Mouse (Mus musculus) embryo, embryonic 11.5 days (tissue): ENCODE data around the gene Slc22a7.

Source experiments
- DNase-seq: peaks from one replicate; pipeline ENCODE4 v3.0.0-alpha.2; 2012; ENCODE audit warnings: low read depth, low spot score

Slc22a7 gene

DNA sequence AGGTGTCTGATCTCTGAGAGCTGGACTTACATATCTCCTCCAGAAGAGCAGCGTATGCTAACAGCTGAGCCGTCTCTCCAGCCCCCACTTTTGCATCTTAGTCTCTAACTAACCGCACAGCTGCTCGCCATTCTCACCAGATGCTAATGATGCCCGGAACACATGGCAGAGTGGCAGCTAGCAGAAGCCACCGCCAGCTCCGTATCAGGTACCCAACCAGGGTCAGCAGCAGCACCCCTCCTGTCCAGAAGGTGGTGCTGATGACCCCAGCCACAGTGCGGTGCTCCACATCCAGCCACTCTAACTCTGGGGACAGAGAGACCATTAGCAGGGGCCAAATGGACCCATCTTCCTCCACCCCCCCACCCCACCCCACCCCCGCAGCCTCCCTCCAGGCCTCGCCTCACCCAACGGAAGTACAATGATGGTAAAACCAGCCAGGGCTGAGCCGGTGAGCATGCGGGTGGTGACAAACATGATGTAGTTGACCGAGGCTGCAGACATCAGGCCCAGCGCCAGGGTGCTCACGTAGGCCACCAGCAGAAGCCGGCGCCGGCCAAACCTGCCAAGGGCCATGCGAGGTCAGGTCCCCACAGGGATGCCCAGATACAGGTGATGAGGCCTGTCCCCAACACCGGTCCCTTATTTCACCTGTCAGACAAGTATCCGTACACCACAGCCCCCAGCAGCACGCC is 1.4 kb downstream of the Slc22a7 start:
- no peak for DNase-seq

DNA sequence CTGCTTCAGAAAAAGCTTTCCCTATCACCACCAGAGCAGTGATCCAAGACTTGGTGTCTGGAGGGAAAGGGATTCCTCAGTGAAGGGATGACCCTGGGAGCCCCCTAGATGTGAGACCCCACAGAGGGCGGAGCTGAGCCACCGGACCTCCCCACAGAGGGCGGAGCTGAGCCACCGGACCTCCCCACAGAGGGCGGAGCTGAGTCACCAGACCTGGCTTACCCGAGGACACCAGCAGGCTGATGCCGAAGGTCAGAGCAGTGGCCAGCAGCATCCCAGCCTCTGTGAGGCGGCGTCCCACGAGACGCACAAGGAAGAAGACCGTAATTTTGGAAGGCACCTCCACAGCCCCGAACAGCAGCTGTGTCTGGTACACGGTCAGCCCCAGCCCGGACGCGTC is 4.6 kb downstream of the Slc22a7 start:
- no peak for DNase-seq

DNA sequence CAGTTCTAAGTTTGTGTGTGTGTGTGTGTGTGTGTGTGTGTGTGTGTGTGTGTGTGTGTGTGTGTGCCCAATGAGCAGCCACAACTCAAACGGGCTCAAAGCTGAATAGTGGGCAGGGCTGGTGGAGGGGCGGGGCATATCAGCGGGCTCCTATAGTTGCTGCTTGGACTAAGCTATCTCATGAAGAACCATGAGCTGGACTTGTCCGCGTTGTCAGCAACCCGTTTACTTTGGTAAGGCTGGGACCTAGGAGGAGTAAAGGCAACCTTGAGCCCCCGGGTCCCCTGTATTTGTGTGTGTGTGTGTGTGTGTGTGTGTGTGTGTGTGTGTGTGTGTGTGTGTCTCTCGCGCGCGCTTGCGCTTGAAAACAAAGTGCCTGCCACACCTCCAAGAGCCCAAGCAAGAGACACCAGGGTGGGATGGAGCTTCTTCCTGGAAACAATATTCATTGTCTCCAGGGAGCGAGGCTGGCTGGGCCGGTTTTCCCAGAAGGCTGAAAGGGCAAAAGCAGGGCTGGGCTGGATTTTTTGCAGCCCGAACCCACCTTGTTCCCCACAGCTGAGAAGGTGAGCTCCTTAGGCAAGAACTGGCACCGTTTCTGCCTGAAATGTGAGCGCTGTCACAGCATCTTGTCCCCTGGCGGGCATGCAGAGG is 9.4 kb downstream of the Slc22a7 start, which contains the start of gene Crip3:
Crip3 (plus strand) TSS at position 166 of the 654 bp plus-strand sequence.
- no peak for DNase-seq

DNA sequence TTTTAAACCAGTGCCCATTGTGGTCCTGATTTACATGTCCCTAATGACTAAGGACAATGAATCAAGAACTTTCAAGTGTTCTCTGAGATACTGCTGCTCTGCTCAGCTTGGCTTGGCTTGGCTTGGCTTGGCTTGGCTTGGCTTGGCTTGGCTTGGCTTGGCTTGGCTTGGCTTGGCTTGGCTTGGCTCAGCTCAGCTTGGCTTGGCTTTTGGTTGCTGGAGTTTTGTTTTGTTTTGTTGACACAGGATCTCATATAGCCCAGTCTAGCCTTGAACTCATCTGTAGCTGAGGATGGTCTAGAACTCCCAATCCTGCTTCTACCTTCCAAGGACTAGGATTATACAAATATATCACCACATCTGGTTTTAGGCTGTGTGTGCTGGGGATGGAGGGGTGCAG is 11.8 kb downstream of the Slc22a7 start:
- no peak for DNase-seq

DNA sequence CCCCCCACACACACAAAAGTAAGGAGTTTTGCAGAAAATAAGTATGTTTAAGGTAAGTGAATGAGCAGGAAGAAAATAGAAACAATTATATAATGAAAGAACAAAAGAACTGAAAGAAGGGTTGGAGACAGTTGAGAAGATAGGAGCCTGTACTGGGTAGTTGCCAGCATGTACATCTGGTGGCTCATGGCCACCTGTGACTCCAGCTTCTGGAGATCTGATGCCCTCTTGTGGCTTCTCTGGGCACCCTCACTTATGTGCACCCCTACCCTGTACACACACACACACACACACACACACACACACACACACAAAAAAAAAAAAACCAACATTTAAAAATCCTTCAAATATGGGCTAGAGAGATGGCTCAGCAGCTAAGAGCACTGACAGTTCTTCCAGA is 18.5 kb downstream of the Slc22a7 start:
- no peak for DNase-seq

DNA sequence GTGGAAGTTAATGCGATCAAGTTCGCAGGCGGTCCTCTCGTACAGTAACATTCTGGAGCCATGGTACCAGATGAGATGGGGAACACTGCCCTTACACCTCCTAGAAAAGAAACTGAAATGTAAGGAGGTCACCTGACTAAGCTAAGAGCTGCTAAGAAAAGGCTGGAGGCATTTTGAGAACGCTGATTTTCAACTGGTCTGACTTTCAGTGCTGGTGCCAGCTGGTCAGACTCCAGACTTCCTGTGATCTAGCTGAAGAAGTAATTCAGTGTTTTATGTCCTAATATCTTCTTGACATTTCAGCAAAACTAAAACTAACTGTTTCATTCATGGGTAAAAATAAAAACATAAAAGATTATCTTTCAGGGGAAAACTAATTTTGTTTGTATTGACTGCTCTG is 19.6 kb downstream of the Slc22a7 start:
- no peak for DNase-seq

DNA sequence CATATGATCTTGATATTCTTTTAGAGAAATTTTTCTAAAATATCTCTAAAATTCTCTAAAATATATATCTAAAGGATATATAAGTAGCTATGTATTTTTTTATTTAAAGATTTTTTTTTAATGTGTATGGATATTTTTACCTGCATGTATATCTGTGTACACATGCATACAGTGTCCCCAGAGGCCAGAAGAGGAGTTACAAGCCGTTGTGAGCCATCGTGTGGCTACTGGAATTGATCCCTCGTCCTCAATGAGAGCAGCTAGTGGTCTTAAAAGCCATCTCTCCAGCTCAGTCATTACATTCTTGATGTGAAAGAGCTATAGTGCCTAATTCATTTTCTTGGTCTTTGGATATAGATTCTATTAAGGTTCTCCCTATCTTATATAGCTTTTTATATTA is 29.8 kb downstream of the Slc22a7 start:
- no peak for DNase-seq

DNA sequence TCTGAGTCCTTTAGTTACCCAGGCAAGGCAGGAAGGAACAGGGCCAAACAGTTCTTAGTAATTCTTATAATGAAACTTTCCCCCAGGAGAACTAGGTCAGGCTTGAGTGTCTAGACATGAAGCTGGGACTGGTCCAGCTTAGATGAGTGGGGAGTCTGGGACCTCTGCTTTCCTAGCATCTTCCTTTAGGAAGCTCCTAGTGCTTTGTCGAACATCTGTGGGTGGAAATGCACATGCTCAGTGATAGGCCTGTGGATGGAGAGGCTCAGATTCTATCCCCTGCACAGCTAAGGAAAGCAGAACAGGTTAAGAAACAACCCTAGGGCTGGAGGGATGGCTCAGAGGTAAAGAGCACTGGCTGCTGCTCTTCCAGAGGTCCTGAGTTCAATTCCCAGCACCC is 43.6 kb downstream of the Slc22a7 start:
- DNase-seq: no peak

DNA sequence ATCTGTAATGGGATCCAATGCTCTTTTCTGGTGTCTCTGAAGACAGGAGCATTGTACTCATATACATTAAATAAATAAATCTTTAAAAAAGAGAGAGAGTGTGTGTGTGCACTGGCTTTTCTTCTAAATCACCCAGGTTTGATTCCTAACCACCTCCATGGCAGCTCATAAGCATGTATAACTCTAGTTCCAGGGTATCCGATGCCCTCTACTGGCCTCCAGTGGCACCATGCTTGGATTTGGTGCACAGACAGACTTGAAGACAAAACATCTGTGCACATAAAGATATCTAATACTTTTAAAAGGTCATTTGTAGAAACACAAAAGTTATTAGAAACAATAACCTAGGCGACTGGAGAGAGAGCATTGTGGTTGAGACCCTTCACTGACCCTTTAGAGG is 45.2 kb downstream of the Slc22a7 start:
- DNase-seq: peak; percentile 14

DNA sequence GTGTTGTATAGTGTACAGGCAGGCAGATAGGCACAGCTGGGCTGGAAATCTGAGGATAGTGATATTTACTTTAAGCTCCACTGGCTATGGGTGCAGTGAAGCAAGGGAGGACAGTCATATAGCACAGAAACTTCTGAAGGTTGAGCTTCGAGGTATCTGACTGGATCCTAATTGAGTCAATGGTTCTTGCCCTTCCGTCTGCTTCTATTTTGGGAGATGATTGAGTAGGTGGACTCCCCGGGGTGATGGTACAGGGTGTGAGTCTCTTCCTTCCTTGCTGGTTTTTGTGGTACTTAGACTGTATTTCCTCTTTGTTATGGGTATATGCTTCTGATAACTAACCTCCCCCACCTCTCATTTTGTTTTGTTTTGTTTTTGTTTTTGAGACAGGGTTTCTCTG is 50.1 kb downstream of the Slc22a7 start:
- no peak for DNase-seq

DNA sequence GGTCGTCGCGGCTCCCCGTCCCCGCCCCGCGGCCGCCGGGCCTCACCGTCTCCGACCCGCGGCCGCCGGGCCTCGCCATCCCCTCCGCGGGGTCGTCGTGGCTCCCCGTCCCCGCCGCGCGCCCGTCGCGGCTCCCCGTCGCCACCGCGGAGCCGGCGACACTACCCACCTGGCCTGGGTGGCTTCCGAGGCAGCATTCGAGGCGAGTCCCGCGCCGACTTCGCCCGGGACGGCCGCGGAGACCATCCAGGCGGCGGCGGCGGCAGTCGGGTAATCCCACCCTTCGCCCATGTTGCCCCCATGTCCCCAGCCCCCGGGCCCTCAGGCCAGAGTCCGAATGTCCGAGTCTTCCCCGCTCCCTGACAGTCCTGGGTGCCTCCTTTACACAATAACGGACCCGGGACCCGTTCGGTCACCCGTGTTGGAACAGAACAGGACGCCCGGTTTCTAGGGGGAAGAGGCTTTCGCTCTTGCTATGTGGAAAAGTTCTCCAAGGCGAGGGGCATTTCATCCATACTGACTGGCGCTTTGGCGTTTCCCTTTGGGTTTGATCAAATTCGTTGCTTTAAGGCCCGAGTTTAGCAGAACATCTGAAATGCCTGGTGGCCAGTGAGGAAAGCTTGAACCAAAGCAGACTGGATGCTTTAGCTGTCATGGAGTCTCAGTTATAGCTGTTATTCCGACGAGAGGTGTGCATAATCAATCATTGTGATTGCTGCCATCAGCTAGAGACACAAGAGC is 54.0 kb downstream of the Slc22a7 start:
- DNase-seq: peak; percentile 23

DNA sequence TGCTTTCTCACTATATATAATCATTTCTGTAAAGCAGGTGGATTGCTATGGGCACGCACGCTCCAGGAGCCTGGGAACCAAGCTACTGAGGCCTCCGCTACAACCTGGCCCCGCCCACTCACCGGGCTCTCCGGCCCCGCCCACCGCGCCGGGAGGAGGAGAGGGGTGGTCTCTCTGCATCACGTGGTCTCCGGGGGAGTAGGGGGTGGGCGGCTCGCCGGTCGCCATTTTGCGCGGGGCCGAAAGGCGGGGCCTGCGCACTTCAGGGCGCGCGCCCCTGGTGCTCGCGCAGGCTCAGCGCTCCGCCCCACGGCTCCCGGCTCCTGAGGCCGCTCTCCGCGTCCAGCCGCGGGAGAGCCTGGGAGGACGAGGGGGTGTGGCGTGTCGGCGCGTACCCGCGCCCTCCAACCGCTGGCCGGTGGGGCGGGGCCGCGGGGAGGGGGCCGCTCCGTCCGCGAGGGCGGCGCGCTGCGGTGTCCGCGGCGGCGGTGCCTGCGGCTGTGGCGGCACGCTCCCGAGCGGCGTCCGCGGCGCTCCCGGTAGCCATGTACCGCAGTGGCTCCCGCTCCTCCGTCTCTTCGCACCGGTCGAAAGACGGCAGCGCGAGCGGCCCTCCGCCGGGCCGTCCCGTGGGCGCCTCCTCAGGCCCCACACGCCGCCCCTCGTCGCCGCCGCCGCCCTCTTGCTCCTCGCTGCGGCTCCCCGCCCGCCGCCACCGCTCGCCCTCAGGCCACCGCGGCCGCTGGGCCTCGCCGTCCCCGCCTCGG is 54.8 kb downstream of the Slc22a7 start, which contains the start of gene Zfp318:
Zfp318 (plus strand) TSS at position 438 of the 767 bp plus-strand sequence.
- peak; percentile 94 for DNase-seq
